24 mouse cellular contexts compared by ENCODE assay signal in the genomic region with DNA sequence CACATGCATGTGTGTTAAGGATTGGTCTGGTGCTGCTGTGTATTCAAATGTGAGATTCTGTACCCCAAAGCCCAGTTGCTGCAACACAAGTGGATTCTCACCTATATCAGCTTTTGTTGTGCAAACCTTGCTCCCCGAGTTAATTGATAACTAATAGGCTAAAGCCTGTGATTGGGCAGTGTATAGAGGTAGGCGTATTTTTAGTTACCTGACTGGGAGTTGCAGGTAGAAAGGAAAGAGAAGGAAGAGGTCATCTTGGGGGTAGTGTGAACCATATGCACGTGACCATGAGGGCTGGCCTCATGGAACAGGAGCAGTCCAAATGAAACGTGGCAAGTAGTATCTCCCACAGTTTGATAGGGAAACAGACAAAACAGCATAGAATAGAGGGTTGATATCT. TPM values are rescaled to one million over a fixed set of nuclear protein-coding genes. Genes with fewer than 3 reads are reported as not detected.
A peak's percentile ranks its signal among the peaks of the same experiment; 100 is the strongest.
DNase-seq lines count a peak whose midpoint lies in the region; ATAC-seq and TF ChIP-seq lines count a peak whose summit lies in the region.
"Had no signal": no experiment of that assay in that cellular context is flagged by ENCODE, and none has a peak within 500 bp of the region (broad histone marks: within the 10 kb centered on the region; RNA-seq: fewer than 3 reads in every experiment).

No protein-coding gene starts in this region.

- H3K4me2 ChIP-seq in intestine, embryonic 16.5 days (ENCODE audit: low read depth, low read length): no peak overlapping the region
- no peak overlapping the region for H3K4me2 ChIP-seq in liver, embryonic 11.5 days
- H3K4me2 ChIP-seq in liver, embryonic 15.5 days: no peak overlapping the region
- no peak overlapping the region for H3K4me2 ChIP-seq in stomach, postnatal 0 days (replicated peaks; ENCODE audit: low read depth)
- H3K4me2 ChIP-seq: embryonic facial prominence, embryonic 12.5 days; forebrain, embryonic 15.5 days; heart, embryonic 12.5 days; hindbrain, embryonic 15.5 days had no signal

- no peak for DNase-seq in liver, embryonic 11.5 days (ENCODE audit: low spot score)
- DNase-seq in stomach, postnatal 0 days (ENCODE audit: low spot score): peak; percentile 41
- DNase-seq in layer of hippocampus, postnatal 14 days (ENCODE audit: low spot score in 2 of 2): no peak
- DNase-seq in spleen, adult 18-20 months: no peak
- no peak for DNase-seq in layer of hippocampus, adult 8-10 months (ENCODE audit: low spot score in 2 of 2)
- DNase-seq: adrenal gland, adult 2 months; adrenal gland, postnatal 25 days; cerebellum, adult 18-20 months; cerebellum, adult 9-11 months; gastrocnemius, postnatal 10 days; heart, adult 2 months had no signal

- H3K4me1 ChIP-seq in intestine, embryonic 16.5 days (ENCODE audit: control insufficient read depth, insufficient read depth, low read length): no peaks in the 10 kb centered on the region
- no peaks in the 10 kb centered on the region for H3K4me1 ChIP-seq in liver, embryonic 11.5 days (replicated peaks; ENCODE audit: control insufficient read depth, insufficient read depth, low read length)
- peaks cover 3% of the 10 kb centered on the region for H3K4me1 ChIP-seq in liver, embryonic 15.5 days (replicated peaks)
- H3K4me1 ChIP-seq in stomach, postnatal 0 days (replicated peaks; ENCODE audit: control insufficient read depth, insufficient read depth): no peaks in the 10 kb centered on the region
- H3K4me1 ChIP-seq: embryonic facial prominence, embryonic 12.5 days; forebrain, embryonic 15.5 days; heart, embryonic 12.5 days; hindbrain, embryonic 15.5 days had no signal

- TF ChIP-seq EP300 in stomach, postnatal 0 days (optimal IDR thresholded peaks at IDR 0.05): no peak

- no peak overlapping the region for H3K4me3 ChIP-seq in intestine, embryonic 16.5 days (ENCODE audit: low read length)
- H3K4me3 ChIP-seq in liver, embryonic 11.5 days (ENCODE audit: low read depth, low read length): no peak overlapping the region
- H3K4me3 ChIP-seq in liver, embryonic 15.5 days (replicated peaks): no peak overlapping the region
- H3K4me3 ChIP-seq in stomach, postnatal 0 days (ENCODE audit: low read depth, low read length): no peak overlapping the region
- H3K4me3 ChIP-seq: embryonic facial prominence, embryonic 12.5 days; forebrain, embryonic 15.5 days; heart, adult 2 months; heart, embryonic 12.5 days; hindbrain, embryonic 15.5 days had no signal

- no peaks in the 10 kb centered on the region for H3K27me3 ChIP-seq in intestine, embryonic 16.5 days (replicated peaks; ENCODE audit: control insufficient read depth, insufficient read depth, low read length)
- H3K27me3 ChIP-seq in liver, embryonic 11.5 days (replicated peaks; ENCODE audit: control insufficient read depth, insufficient read depth, low read length): no peaks in the 10 kb centered on the region
- H3K27me3 ChIP-seq in liver, embryonic 15.5 days: no peaks in the 10 kb centered on the region
- H3K27me3 ChIP-seq in stomach, postnatal 0 days (ENCODE audit: control insufficient read depth, insufficient read depth, low read length): no peaks in the 10 kb centered on the region
- H3K27me3 ChIP-seq: embryonic facial prominence, embryonic 12.5 days; forebrain, embryonic 15.5 days; heart, embryonic 12.5 days; hindbrain, embryonic 15.5 days had no signal

- no peaks in the 10 kb centered on the region for H3K9me3 ChIP-seq in intestine, embryonic 16.5 days (ENCODE audit: control insufficient read depth, low read length)
- no peaks in the 10 kb centered on the region for H3K9me3 ChIP-seq in liver, embryonic 11.5 days (ENCODE audit: control insufficient read depth, low read length)
- no peaks in the 10 kb centered on the region for H3K9me3 ChIP-seq in liver, embryonic 15.5 days (replicated peaks)
- no peaks in the 10 kb centered on the region for H3K9me3 ChIP-seq in stomach, postnatal 0 days (ENCODE audit: control insufficient read depth, low read length)
- H3K9me3 ChIP-seq: embryonic facial prominence, embryonic 12.5 days; forebrain, embryonic 15.5 days; hindbrain, embryonic 15.5 days had no signal

- no peak overlapping the region for H3K9ac ChIP-seq in intestine, embryonic 16.5 days (ENCODE audit: low read depth, low read length)
- H3K9ac ChIP-seq in liver, embryonic 11.5 days (ENCODE audit: low read depth, low read length): no peak overlapping the region
- H3K9ac ChIP-seq in liver, embryonic 15.5 days: no peak overlapping the region
- H3K9ac ChIP-seq in stomach, postnatal 0 days (ENCODE audit: low read length): no peak overlapping the region
- H3K9ac ChIP-seq: embryonic facial prominence, embryonic 12.5 days; forebrain, embryonic 15.5 days; heart, embryonic 12.5 days; hindbrain, embryonic 15.5 days had no signal

- H3K27ac ChIP-seq in intestine, embryonic 16.5 days (ENCODE audit: low read length): no peak overlapping the region
- no peak overlapping the region for H3K27ac ChIP-seq in liver, embryonic 11.5 days (ENCODE audit: low read depth, low read length)
- peak overlapping the region; percentile 62 for H3K27ac ChIP-seq in liver, embryonic 15.5 days (replicated peaks)
- H3K27ac ChIP-seq in stomach, postnatal 0 days (replicated peaks): no peak overlapping the region
- H3K27ac ChIP-seq: embryonic facial prominence, embryonic 12.5 days; forebrain, embryonic 15.5 days; heart, adult 2 months; hindbrain, embryonic 15.5 days had no signal

- H3K36me3 ChIP-seq in intestine, embryonic 16.5 days (ENCODE audit: control insufficient read depth, insufficient read depth, low read length): no peaks in the 10 kb centered on the region
- no peaks in the 10 kb centered on the region for H3K36me3 ChIP-seq in liver, embryonic 11.5 days (ENCODE audit: control insufficient read depth, insufficient read depth, low read length)
- no peaks in the 10 kb centered on the region for H3K36me3 ChIP-seq in liver, embryonic 15.5 days (replicated peaks)
- no peaks in the 10 kb centered on the region for H3K36me3 ChIP-seq in stomach, postnatal 0 days (ENCODE audit: control insufficient read depth, insufficient read depth, low read length)
- H3K36me3 ChIP-seq: embryonic facial prominence, embryonic 12.5 days; forebrain, embryonic 15.5 days; heart, embryonic 12.5 days; hindbrain, embryonic 15.5 days had no signal

- peak; percentile 86 for ATAC-seq in intestine, embryonic 16.5 days
- ATAC-seq in liver, embryonic 11.5 days (replicated peaks; ENCODE audit: low FRiP score): peak; percentile 15; the same call in 1 of the 2 replicates
- ATAC-seq in liver, embryonic 15.5 days (ENCODE audit: insufficient read depth): peak; percentile 81
- ATAC-seq in stomach, postnatal 0 days (ENCODE audit: low FRiP score, low TSS enrichment): peak; percentile 91
- ATAC-seq: forebrain, embryonic 15.5 days had no signal

- no peak for TF ChIP-seq CTCF in stomach, postnatal 0 days (IDR thresholded peaks at IDR 0.05; ENCODE audit: low read depth)

- WGBS in intestine, embryonic 16.5 days: 77% methylated on average over 4 of the region's 4 CpGs
- WGBS in liver, embryonic 11.5 days: 68% methylated on average over 4 of the region's 4 CpGs
- 40% methylated on average over 4 of the region's 4 CpGs for WGBS in liver, embryonic 15.5 days (ENCODE audit: insufficient replicate concordance)
- WGBS in stomach, postnatal 0 days: 70% methylated on average over 4 of the region's 4 CpGs

RNA-seq across cellular contexts. Expression of gene F11, which starts 3.1 kb away (rescaled TPM):
- 0.40 and 0.72 TPM in 2 replicates for polyA plus RNA-seq in intestine, embryonic 16.5 days (2015; fragmentation: Nextera tagmentation; extraction: Ambion mirVana)
- 1.6 and 2.4 TPM in 2 replicates for polyA plus RNA-seq in liver, embryonic 11.5 days (2014; fragmentation: Nextera tagmentation; extraction: Ambion mirVana)
- 28.7 and 38.8 TPM in 2 replicates for polyA plus RNA-seq in liver, embryonic 15.5 days (2015; fragmentation: Nextera tagmentation; extraction: Ambion mirVana)
- polyA plus RNA-seq in stomach, postnatal 0 days (2015; fragmentation: Nextera tagmentation; extraction: Ambion mirVana): 0.05 TPM in 2 replicates
- total RNA-seq in layer of hippocampus, postnatal 14 days (2021): not detected
- total RNA-seq in layer of hippocampus, adult 8-10 months (2022): not detected
- total RNA-seq: adrenal gland, adult 2 months; adrenal gland, postnatal 25 days; ES-E14; heart, adult 2 months; heart, postnatal 25 days had no signal
- polyA plus RNA-seq: adrenal gland, adult 2 months; cortical plate, adult 2 months; embryonic facial prominence, embryonic 12.5 days; forebrain, embryonic 11.5 days; forebrain, embryonic 15.5 days; gonadal fat pad, adult 2 months; heart, adult 2 months; heart, embryonic 12.5 days; heart, embryonic 16.5 days; hindbrain, embryonic 11.5 days; hindbrain, embryonic 15.5 days had no signal

RNA-seq across cellular contexts. Expression of gene Klkb1, which starts 29.7 kb away (rescaled TPM):
- 0.07 and 0.09 TPM in 2 replicates for polyA plus RNA-seq in intestine, embryonic 16.5 days (2015; fragmentation: Nextera tagmentation; extraction: Ambion mirVana)
- 0.35 and 0.41 TPM in 2 replicates for polyA plus RNA-seq in liver, embryonic 11.5 days (2014; fragmentation: Nextera tagmentation; extraction: Ambion mirVana)
- 8.7 and 11.5 TPM in 2 replicates for polyA plus RNA-seq in liver, embryonic 15.5 days (2015; fragmentation: Nextera tagmentation; extraction: Ambion mirVana)
- polyA plus RNA-seq in stomach, postnatal 0 days (2015; fragmentation: Nextera tagmentation; extraction: Ambion mirVana): 0.02 and 0.13 TPM in 2 replicates
- total RNA-seq in layer of hippocampus, postnatal 14 days (2021): not detected
- total RNA-seq in layer of hippocampus, adult 8-10 months (2022): under 1 TPM in 2 of 4 experiments, not detected in 2; 0.11 to 0.13 TPM
- total RNA-seq: adrenal gland, postnatal 25 days; ES-E14; gastrocnemius, postnatal 10 days; heart, adult 2 months; heart, postnatal 25 days had no signal
- polyA plus RNA-seq: forebrain, embryonic 11.5 days; forebrain, embryonic 15.5 days; heart, embryonic 12.5 days; heart, embryonic 16.5 days; hindbrain, embryonic 11.5 days had no signal

RNA-seq across cellular contexts. Expression of gene Gm45753, which starts 43.3 kb away (rescaled TPM):
- 0.13 and 0.54 TPM in 2 replicates for polyA plus RNA-seq in intestine, embryonic 16.5 days (2015; fragmentation: Nextera tagmentation; extraction: Ambion mirVana)
- 0.78 and 0.89 TPM in 2 replicates for polyA plus RNA-seq in liver, embryonic 11.5 days (2014; fragmentation: Nextera tagmentation; extraction: Ambion mirVana)
- 14.8 and 14.9 TPM in 2 replicates for polyA plus RNA-seq in liver, embryonic 15.5 days (2015; fragmentation: Nextera tagmentation; extraction: Ambion mirVana)
- polyA plus RNA-seq in stomach, postnatal 0 days (2015; fragmentation: Nextera tagmentation; extraction: Ambion mirVana): 0.06 and 0.08 TPM in 2 replicates
- not detected for total RNA-seq in layer of hippocampus, postnatal 14 days (2021)
- total RNA-seq in layer of hippocampus, adult 8-10 months (2022): under 1 TPM in 1 of 4 experiments, not detected in 3; 0.28 TPM
- total RNA-seq: adrenal gland, postnatal 25 days; ES-E14; gastrocnemius, postnatal 10 days; heart, adult 2 months; heart, postnatal 25 days had no signal
- polyA plus RNA-seq: adrenal gland, adult 2 months; cortical plate, adult 2 months; embryonic facial prominence, embryonic 12.5 days; forebrain, embryonic 11.5 days; forebrain, embryonic 15.5 days; heart, adult 2 months; heart, embryonic 12.5 days; hindbrain, embryonic 11.5 days; hindbrain, embryonic 15.5 days had no signal

Comparison
In these comparisons a context has a peak if more than half of its experiments do, and no peak if none do; other contexts are left out.
1. ATAC-seq: peak in every context shown above with its lines; median percentile 91 in stomach, postnatal 0 days; 86 in intestine, embryonic 16.5 days; 81 in liver, embryonic 15.5 days; 15 in liver, embryonic 11.5 days.